Mouse (Mus musculus): ENCODE measurements at regions not wholly inside any gene's neighbourhood (a gene's known extent, or its start where the extent isn't known, plus 50 kb on each side); places are given as distances from the start of the nearest gene placed in this dataset.

GRCm38 (mm10) chr10:117471036-117471817 is 91.4 kb upstream of the Cpsf6 start:
- DNase-seq (ENCODE audit: low spot score) (no peak), ATAC-seq (ENCODE audit: low FRiP score, low read depth) (no peak)
- 35% methylated on average over 8 of the region's 8 CpGs for WGBS
- TF ChIP-seq POLR2A (IDR thresholded peaks at IDR 0.05; ENCODE audit: borderline replicate concordance, extremely low read depth, insufficient read depth, insufficient read length), result no peak
- Histone ChIP-seq H3K36me3 (ENCODE audit: control insufficient read depth, insufficient read depth, low read length) (no peaks in the 10 kb centered on the region), H3K27ac (replicated peaks; ENCODE audit: low read depth, low read length) (no peak overlapping the region), H3K27me3 (ENCODE audit: control insufficient read depth, insufficient read depth, low read length) (no peaks in the 10 kb centered on the region), H3K4me1 (ENCODE audit: control insufficient read depth, insufficient read depth, low read length) (peaks cover 9% of the 10 kb centered on the region), H3K9me3 (ENCODE audit: control insufficient read depth, low read length) (0 out of 2 replicates have a peak, but pooled peaks cover 3% of the 10 kb centered on the region), H3K4me2 (replicated peaks; ENCODE audit: low read depth, low read length, severe bottlenecking) (no peak overlapping the region), H3K4me3 (replicated peaks; ENCODE audit: low read length) (no peak overlapping the region), H3K9ac (ENCODE audit: low read depth, low read length, severe bottlenecking) (no peak overlapping the region)

DNA sequence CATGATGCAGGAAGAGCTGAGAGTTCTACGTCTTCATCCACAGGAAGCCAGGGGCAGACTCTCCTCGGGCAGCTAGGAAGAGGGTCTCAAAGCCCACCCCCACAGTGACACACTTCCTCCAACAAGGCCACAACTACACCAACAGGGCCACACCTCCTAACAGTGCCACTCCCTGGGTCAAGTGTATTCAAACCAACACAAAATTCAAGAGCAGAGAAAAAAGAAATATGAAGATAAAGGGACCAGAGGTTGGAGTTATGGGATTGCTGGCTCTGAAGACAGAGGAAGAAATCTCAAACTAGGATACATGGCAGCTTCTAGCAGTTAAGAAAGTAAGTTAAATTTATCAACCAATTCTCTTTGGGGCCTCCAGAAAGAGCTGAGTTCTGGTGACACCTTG is 90.7 kb upstream of the Cpsf6 start:
- DNase-seq (ENCODE audit: low spot score) (no peak), ATAC-seq (ENCODE audit: low FRiP score, low read depth) (no peak)
- 0 out of 2 replicates have a peak, but pooled peaks cover 3% of the 10 kb centered on the region for H3K9me3 ChIP-seq (ENCODE audit: control insufficient read depth, low read length)
- H3K4me3 ChIP-seq (replicated peaks; ENCODE audit: low read length), result no peak overlapping the region
- no peak overlapping the region for H3K27ac ChIP-seq (replicated peaks; ENCODE audit: low read depth, low read length)
- H3K4me2 ChIP-seq (replicated peaks; ENCODE audit: low read depth, low read length, severe bottlenecking), result no peak overlapping the region
- no peak for TF ChIP-seq POLR2A (IDR thresholded peaks at IDR 0.05; ENCODE audit: borderline replicate concordance, extremely low read depth, insufficient read depth, insufficient read length)
- H3K36me3 ChIP-seq (ENCODE audit: control insufficient read depth, insufficient read depth, low read length), result no peaks in the 10 kb centered on the region
- 96% methylated on average over 2 of the region's 2 CpGs for WGBS
- H3K4me1 ChIP-seq (ENCODE audit: control insufficient read depth, insufficient read depth, low read length), result peaks cover 9% of the 10 kb centered on the region
- no peaks in the 10 kb centered on the region for H3K27me3 ChIP-seq (ENCODE audit: control insufficient read depth, insufficient read depth, low read length)
- no peak overlapping the region for H3K9ac ChIP-seq (ENCODE audit: low read depth, low read length, severe bottlenecking)

GRCm38 (mm10) chr10:117469573-117470090 is 89.8 kb upstream of the Cpsf6 start:
- Histone ChIP-seq H3K4me3 (replicated peaks; ENCODE audit: low read length) (no peak overlapping the region), H3K9me3 (ENCODE audit: control insufficient read depth, low read length) (0 out of 2 replicates have a peak, but pooled peaks cover 1% of the 10 kb centered on the region), H3K36me3 (ENCODE audit: control insufficient read depth, insufficient read depth, low read length) (no peaks in the 10 kb centered on the region), H3K4me1 (ENCODE audit: control insufficient read depth, insufficient read depth, low read length) (peaks cover 9% of the 10 kb centered on the region), H3K27ac (replicated peaks; ENCODE audit: low read depth, low read length) (no peak overlapping the region), H3K4me2 (replicated peaks; ENCODE audit: low read depth, low read length, severe bottlenecking) (no peak overlapping the region), H3K9ac (ENCODE audit: low read depth, low read length, severe bottlenecking) (no peak overlapping the region), H3K27me3 (ENCODE audit: control insufficient read depth, insufficient read depth, low read length) (no peaks in the 10 kb centered on the region)
- 95% methylated on average over 3 of the region's 3 CpGs for WGBS
- TF ChIP-seq POLR2A (IDR thresholded peaks at IDR 0.05; ENCODE audit: borderline replicate concordance, extremely low read depth, insufficient read depth, insufficient read length), result no peak
- no peak for ATAC-seq (ENCODE audit: low FRiP score, low read depth)
- DNase-seq (ENCODE audit: low spot score), result no peak

DNA sequence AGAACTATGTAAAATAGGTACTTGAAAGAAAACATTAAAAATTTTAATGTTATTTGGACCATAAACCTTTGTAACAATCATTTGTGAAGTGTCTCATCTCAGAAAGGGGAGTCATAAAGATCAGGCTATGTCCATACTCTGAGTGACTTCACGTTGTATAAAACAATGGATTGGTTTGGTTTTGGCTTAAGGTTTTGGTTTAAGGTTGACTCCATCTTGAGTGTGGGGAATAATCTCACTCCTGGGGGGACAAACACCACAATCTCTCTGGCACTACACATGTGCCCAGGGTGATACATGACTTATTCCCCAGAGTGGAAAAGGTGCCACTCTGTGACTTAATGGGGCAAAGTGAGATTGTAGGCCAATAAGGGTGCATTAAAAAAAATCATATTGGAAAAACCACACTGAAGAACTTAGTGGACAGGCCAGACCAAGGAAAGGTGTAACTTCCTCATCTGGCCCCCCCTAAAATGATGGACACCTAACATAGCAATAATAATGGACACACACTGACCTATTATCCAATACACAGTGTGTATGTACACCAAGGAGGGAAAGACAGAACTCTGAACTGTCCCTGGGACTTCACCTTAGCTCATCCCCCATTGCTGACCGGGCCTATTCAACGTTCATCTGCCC is 89.2 kb upstream of the Cpsf6 start:
- Histone ChIP-seq H3K9ac (ENCODE audit: low read depth, low read length, severe bottlenecking) (no peak overlapping the region), H3K36me3 (ENCODE audit: control insufficient read depth, insufficient read depth, low read length) (no peaks in the 10 kb centered on the region), H3K4me2 (replicated peaks; ENCODE audit: low read depth, low read length, severe bottlenecking) (no peak overlapping the region), H3K4me3 (replicated peaks; ENCODE audit: low read length) (no peak overlapping the region), H3K4me1 (ENCODE audit: control insufficient read depth, insufficient read depth, low read length) (peaks cover 9% of the 10 kb centered on the region), H3K27ac (replicated peaks; ENCODE audit: low read depth, low read length) (no peak overlapping the region), H3K27me3 (ENCODE audit: control insufficient read depth, insufficient read depth, low read length) (no peaks in the 10 kb centered on the region), H3K9me3 (ENCODE audit: control insufficient read depth, low read length) (no peaks in the 10 kb centered on the region)
- DNase-seq (ENCODE audit: low spot score), result no peak
- no peak for TF ChIP-seq POLR2A (IDR thresholded peaks at IDR 0.05; ENCODE audit: borderline replicate concordance, extremely low read depth, insufficient read depth, insufficient read length)
- ATAC-seq (ENCODE audit: low FRiP score, low read depth), result no peak
- WGBS, result 95% methylated on average over 3 of the region's 3 CpGs

- Histone ChIP-seq H3K27me3 (ENCODE audit: control insufficient read depth, insufficient read depth, low read length) (no peaks in the 10 kb centered on the region), H3K27ac (replicated peaks; ENCODE audit: low read depth, low read length) (no peak overlapping the region), H3K4me2 (replicated peaks; ENCODE audit: low read depth, low read length, severe bottlenecking) (no peak overlapping the region), H3K36me3 (ENCODE audit: control insufficient read depth, insufficient read depth, low read length) (no peaks in the 10 kb centered on the region), H3K9ac (ENCODE audit: low read depth, low read length, severe bottlenecking) (no peak overlapping the region), H3K4me1 (ENCODE audit: control insufficient read depth, insufficient read depth, low read length) (peaks cover 9% of the 10 kb centered on the region), H3K4me3 (replicated peaks; ENCODE audit: low read length) (no peak overlapping the region), H3K9me3 (ENCODE audit: control insufficient read depth, low read length) (no peaks in the 10 kb centered on the region)
- TF ChIP-seq POLR2A (IDR thresholded peaks at IDR 0.05; ENCODE audit: borderline replicate concordance, extremely low read depth, insufficient read depth, insufficient read length), result no peak
- 75% methylated on average over 4 of the region's 4 CpGs for WGBS
- ATAC-seq (ENCODE audit: low FRiP score, low read depth), result no peak
- DNase-seq (ENCODE audit: low spot score), result no peak
Measured at GRCm38 (mm10) chr10:117468381-117468780, 88.6 kb upstream of the Cpsf6 start.

All from limb, embryonic 14.5 days (tissue).